Mouse (Mus musculus) adrenal gland, postnatal 25 days (tissue): ENCODE measurements around the gene Treml1. TPM values are rescaled to one million over a fixed set of nuclear protein-coding genes. Genes with fewer than 3 reads are reported as not detected.
A peak's percentile ranks its signal among the peaks of the same experiment; 100 is the strongest.

ENCODE experiments used
- DNase-seq: peaks from one replicate; pipeline ENCODE4 v3.0.0; 2021; ENCODE audit warnings: mixed read lengths
- total RNA-seq: library from RNA; stranded (reverse); gene quantifications from 2 replicates; pipeline ENCODE4 v1.2.3, GENCODE M21; 2021

The Treml1 gene
- total RNA-seq, 1 experiment from 2014 or later: not detected

GRCm38 (mm10) chr17:48360462-48360861, 746 bp downstream of the Treml1 start:
- DNase-seq: no peak

- no peak for DNase-seq
Observed at GRCm38 (mm10) chr17:48362346-48362745, 2.6 kb downstream of the Treml1 start.

GRCm38 (mm10) chr17:48362966-48363365, 3.2 kb downstream of the Treml1 start:
- DNase-seq: peak; percentile 43

GRCm38 (mm10) chr17:48363421-48363965, 3.8 kb downstream of the Treml1 start:
- DNase-seq: no peak

- no peak for DNase-seq
Observed at GRCm38 (mm10) chr17:48365511-48366155, 5.9 kb downstream of the Treml1 start.

- DNase-seq: no peak
Observed at GRCm38 (mm10) chr17:48366806-48367205, 7.1 kb downstream of the Treml1 start.

- no peak for DNase-seq
Observed at GRCm38 (mm10) chr17:48371621-48372020, 11.9 kb downstream of the Treml1 start.

- DNase-seq: no peak
Observed at GRCm38 (mm10) chr17:48372987-48373386, 13.3 kb downstream of the Treml1 start.

GRCm38 (mm10) chr17:48376102-48376501, 16.4 kb downstream of the Treml1 start:
- DNase-seq: no peak

- DNase-seq: no peak
Observed at GRCm38 (mm10) chr17:48379050-48379449, 19.3 kb downstream of the Treml1 start.

GRCm38 (mm10) chr17:48385786-48386461, 26.2 kb downstream of the Treml1 start:
- no peak for DNase-seq

GRCm38 (mm10) chr17:48388666-48389065, 28.9 kb downstream of the Treml1 start:
- DNase-seq: no peak

- no peak for DNase-seq
Observed at GRCm38 (mm10) chr17:48389442-48389841, 29.7 kb downstream of the Treml1 start.

- DNase-seq: no peak
Observed at GRCm38 (mm10) chr17:48391446-48391845, 31.7 kb downstream of the Treml1 start.

GRCm38 (mm10) chr17:48392616-48393015, 32.9 kb downstream of the Treml1 start:
- no peak for DNase-seq

GRCm38 (mm10) chr17:48401710-48402109, 42.0 kb downstream of the Treml1 start:
- no peak for DNase-seq

GRCm38 (mm10) chr17:48402751-48403150, 43.0 kb downstream of the Treml1 start:
- DNase-seq: no peak

- DNase-seq: no peak
Observed at GRCm38 (mm10) chr17:48403848-48404247, 44.1 kb downstream of the Treml1 start.

- DNase-seq: no peak
Observed at GRCm38 (mm10) chr17:48404706-48405105, 45.0 kb downstream of the Treml1 start.

GRCm38 (mm10) chr17:48407154-48407553, 47.4 kb downstream of the Treml1 start:
- DNase-seq: no peak

GRCm38 (mm10) chr17:48407910-48408525, 48.3 kb downstream of the Treml1 start:
- DNase-seq: no peak

GRCm38 (mm10) chr17:48408526-48409291, 49.0 kb downstream of the Treml1 start:
- peak; percentile 79 for DNase-seq
